Mouse (Mus musculus) layer of hippocampus, adult 8-10 months (tissue): ENCODE measurements around the gene Fkbp10. TPM values are rescaled to one million over a fixed set of nuclear protein-coding genes. Genes with fewer than 3 reads are reported as not detected.
A peak's percentile ranks its signal among the peaks of the same experiment; 100 is the strongest.

ENCODE experiments used
- DNase-seq, 2 experiments: peaks; one replicate each; pipeline ENCODE4 v3.0.0; 2022; ENCODE audit warnings: low spot score in 2 of 2
- microRNA-seq, 2 experiments: library from miRNA; unstranded; fragments of <30 nt; microRNA quantifications; one replicate each; pipeline ENCODE4 v1.2.0; 2022
- total RNA-seq, 4 experiments: library from RNA; stranded (reverse); gene quantifications; 2 replicates each; pipeline ENCODE4 v1.2.4; 2022

The Fkbp10 gene
- total RNA-seq, 4 experiments from 2014 or later, result 5.3 to 9.2 (median 7.1) TPM

DNA sequence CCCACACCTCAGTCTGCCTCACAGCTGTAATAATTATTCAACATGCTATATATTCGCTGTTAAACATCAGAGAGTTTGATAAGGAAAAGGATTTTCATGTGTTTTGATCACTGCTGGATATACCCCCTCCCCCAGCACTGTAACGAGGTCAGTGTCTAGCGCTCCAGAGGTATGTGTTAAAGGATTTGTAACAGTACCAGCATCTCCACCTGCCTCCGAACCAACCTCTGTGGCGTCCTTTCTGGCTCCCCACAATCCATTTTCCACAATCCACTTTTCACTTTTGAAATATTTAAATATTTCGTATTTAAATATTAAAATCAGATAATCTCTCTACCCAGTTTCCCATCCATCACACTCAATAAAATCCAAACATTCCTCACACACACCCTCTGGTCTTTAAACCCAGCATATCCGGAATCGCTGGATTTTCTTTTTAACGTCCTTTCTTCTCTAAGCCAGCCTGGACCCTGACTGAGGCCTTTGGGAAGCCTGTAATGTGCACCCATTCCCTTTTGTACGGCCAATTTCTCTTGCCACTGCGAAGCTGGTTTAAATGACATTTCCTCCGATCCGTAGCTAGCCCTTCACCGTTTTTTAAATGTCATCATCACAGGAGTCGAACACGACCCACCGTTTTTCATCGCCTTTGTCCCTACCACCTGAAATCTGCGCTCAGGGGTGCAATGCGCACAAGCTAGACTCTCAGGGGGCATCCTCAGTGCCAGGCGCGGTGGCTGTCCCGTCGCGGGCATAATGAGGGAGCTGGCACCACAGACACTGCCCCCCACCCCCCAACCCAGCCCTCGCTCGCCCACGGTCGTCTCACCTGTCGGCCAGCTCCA is 56.1 kb downstream of the Fkbp10 start:
- no peak for DNase-seq

DNA sequence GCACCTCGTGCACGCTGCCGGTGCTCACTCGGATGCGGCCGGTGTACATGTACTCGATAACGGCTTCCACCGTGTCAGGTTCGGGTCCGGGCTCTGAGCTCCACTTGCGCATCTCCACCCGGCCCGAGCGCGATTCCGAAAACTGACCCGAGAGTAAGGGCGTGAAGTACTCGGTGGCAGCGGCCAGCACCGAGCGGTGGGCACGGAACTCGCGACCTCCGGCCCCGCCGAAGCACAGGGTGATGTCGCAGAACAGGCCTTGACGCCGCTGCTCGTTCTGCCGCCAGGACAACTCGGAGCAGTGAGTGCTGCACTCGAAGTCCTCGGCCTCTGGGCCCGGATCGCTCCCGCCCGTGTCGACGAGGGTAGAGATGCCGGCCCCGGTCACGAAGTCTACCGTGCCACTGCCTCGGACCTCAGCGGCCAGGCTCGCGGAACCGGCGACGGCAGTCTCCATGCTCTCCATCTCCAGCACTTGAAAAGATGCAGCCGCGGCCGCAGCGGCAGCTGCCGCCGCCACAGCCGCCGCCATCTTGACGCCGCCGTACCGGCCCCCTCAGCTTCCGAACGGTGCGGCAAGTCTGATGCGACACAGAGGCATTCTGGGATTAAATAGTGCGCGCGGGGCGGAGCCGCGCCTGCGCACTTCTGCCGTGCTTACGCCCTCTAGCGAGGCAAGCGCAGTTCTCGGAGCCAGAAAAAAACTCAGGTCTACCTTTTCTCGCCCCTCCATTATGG is 56.9 kb downstream of the Fkbp10 start, which contains the start of gene Klhl11:
Gene Klhl11 (minus strand): TSS at position 545 of the 738 bp plus-strand sequence.
- peak; percentile 83 to 91 for DNase-seq

DNA sequence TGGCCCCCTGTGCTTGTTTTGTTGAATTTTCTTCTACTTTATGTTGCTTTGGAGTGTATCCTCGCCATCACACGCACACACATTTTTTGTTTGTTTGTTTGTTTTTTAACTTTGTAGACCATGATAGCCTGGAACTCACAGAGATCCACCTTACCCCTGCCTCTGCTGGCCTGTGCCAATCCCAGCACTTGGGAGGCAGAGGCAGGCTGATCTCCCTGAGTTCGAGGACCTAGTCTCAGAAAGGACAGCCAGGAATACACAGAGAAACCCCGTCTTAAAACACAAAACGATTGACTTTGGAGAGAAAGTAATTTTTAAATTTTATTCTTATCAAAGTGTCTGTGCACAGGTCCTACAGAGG is 57.4 kb downstream of the Fkbp10 start:
- DNase-seq, result no peak

Small RNA genes lying within 50 kb of the gene (microRNA-seq; reads per million reads assigned to microRNA genes)
- gene Gm27374, result 0 reads per million in 2 experiments

Other genes starting within 250 kb of the Fkbp10 start
- gene Krt9, start 222.5 kb upstream of the Fkbp10 start, total RNA-seq, result 1 to 10 TPM; 3.4 to 5.7 (median 3.8) TPM
- gene Krt14, start 208.1 kb upstream of the Fkbp10 start, total RNA-seq, result not detected
- gene Krt16, start 166.8 kb upstream of the Fkbp10 start, total RNA-seq, result not detected
- gene Krt17, start 154.7 kb upstream of the Fkbp10 start, total RNA-seq, result not detected
- gene Krt42, start 145.8 kb upstream of the Fkbp10 start, total RNA-seq, result not detected
- gene Eif1, start 95.8 kb upstream of the Fkbp10 start, total RNA-seq, result 100 to 1,000 TPM; 732 to 782 (median 741) TPM
- not detected for gene Gast, start 81.3 kb upstream of the Fkbp10 start, total RNA-seq
- 100 to 1,000 TPM; 164 to 201 (median 183) TPM for gene Hap1, start 59.6 kb upstream of the Fkbp10 start, total RNA-seq
- 10 to 100 TPM; 37.5 to 40.7 (median 39.8) TPM for gene Jup, start 17.9 kb upstream of the Fkbp10 start, total RNA-seq
- gene P3h4, start 861 bp upstream of the Fkbp10 start, total RNA-seq, result 10 to 100 TPM in 2 of 4 experiments, 1 to 10 TPM in 2; 9.3 to 12.4 (median 10.6) TPM
- 10 to 100 TPM; 46.8 to 59.5 (median 50.4) TPM for gene Nt5c3b, start 26.1 kb downstream of the Fkbp10 start, total RNA-seq
- 1 to 10 TPM in 3 of 4 experiments, under 1 TPM in 1; 0.92 to 2.2 (median 1.4) TPM for gene Klhl10, start 26.2 kb downstream of the Fkbp10 start, total RNA-seq
- 100 to 1,000 TPM in 3 of 4 experiments, 10 to 100 TPM in 1; 97.9 to 121 (median 111) TPM for gene Klhl11, start 57.0 kb downstream of the Fkbp10 start, total RNA-seq
- 100 to 1,000 TPM; 121 to 136 (median 128) TPM for gene Acly, start 112.3 kb downstream of the Fkbp10 start, total RNA-seq
- 1 to 10 TPM in 3 of 4 experiments, under 1 TPM in 1; 0.71 to 1.9 (median 1.6) TPM for gene Ttc25, start 129.9 kb downstream of the Fkbp10 start, total RNA-seq
- 100 to 1,000 TPM; 162 to 216 (median 203) TPM for gene Cnp, start 159.2 kb downstream of the Fkbp10 start, total RNA-seq
- gene Nkiras2, start 203.5 kb downstream of the Fkbp10 start, total RNA-seq, result 10 to 100 TPM; 11.7 to 13.4 (median 12.1) TPM
- 100 to 1,000 TPM; 255 to 304 (median 273) TPM for gene Dnajc7, start 204.5 kb downstream of the Fkbp10 start, total RNA-seq